Mouse (Mus musculus) heart, postnatal 14 days (tissue): ENCODE results near the gene Rgma. TPM values are rescaled to one million over a fixed set of nuclear protein-coding genes. Genes with fewer than 3 reads are reported as not detected.

Experiments
- DNase-seq, 2 experiments: peaks; one replicate each; pipeline ENCODE4 v3.0.0; 2021 to 2022
- intact Hi-C: fragments of 180-260 bp; cut with DNase I; formaldehyde crosslinking; loops from one replicate; pipeline ENCODE4 v1.15.1; 2025
- total RNA-seq, 2 experiments: library from RNA; stranded (reverse); gene quantifications; 2 replicates each; pipeline ENCODE4 v1.2.3; 2021

Rgma gene
- total RNA-seq, 2 experiments from 2014 or later, result 63.3 to 76.9 TPM

GRCm38 (mm10) chr7:73425451-73425850 is 50.1 kb downstream of the Rgma start:
- intact Hi-C loops, result no loop called here
- DNase-seq, result no peak

GRCm38 (mm10) chr7:73426235-73426634 is 50.9 kb downstream of the Rgma start:
- DNase-seq, result no peak
- intact Hi-C loops, result no loop called here

GRCm38 (mm10) chr7:73426752-73427386 is 51.6 kb downstream of the Rgma start:
- intact Hi-C loops, result no loop called here
- DNase-seq, result no peak

GRCm38 (mm10) chr7:73427794-73428193 is 52.5 kb downstream of the Rgma start:
- intact Hi-C loops, result no loop called here
- DNase-seq, result no peak

- intact Hi-C loops, result no loop called here
- DNase-seq, result no peak
These were observed 53.2 kb downstream of the Rgma start for GRCm38 (mm10) chr7:73428525-73428924.

GRCm38 (mm10) chr7:73433637-73434335 is 58.5 kb downstream of the Rgma start:
- intact Hi-C loops, result no loop called here
- no peak for DNase-seq

GRCm38 (mm10) chr7:73434336-73434677 is 59.0 kb downstream of the Rgma start:
- no peak for DNase-seq
- intact Hi-C loops, result no loop called here

- DNase-seq, result no peak
- intact Hi-C loops, result loop anchor here (5.0 kb wide), 1 partner anchor 192 kb away; no protein-coding TSS in a partner anchor
These were observed 60.4 kb downstream of the Rgma start for GRCm38 (mm10) chr7:73435685-73436084.

GRCm38 (mm10) chr7:73441802-73442201 is 66.5 kb downstream of the Rgma start:
- no peak for DNase-seq
- intact Hi-C loops, result no loop called here

GRCm38 (mm10) chr7:73442246-73442645 is 66.9 kb downstream of the Rgma start:
- DNase-seq, result no peak
- intact Hi-C loops, result no loop called here

- intact Hi-C loops, result no loop called here
- no peak for DNase-seq
These were observed 76.3 kb downstream of the Rgma start for GRCm38 (mm10) chr7:73451594-73451993.

GRCm38 (mm10) chr7:73452187-73452808 is 77.0 kb downstream of the Rgma start:
- no peak for DNase-seq
- intact Hi-C loops, result no loop called here

- intact Hi-C loops, result no loop called here
- no peak for DNase-seq
These were observed 78.8 kb downstream of the Rgma start for GRCm38 (mm10) chr7:73454113-73454512.

- intact Hi-C loops, result no loop called here
- no peak for DNase-seq
These were observed 88.2 kb downstream of the Rgma start for GRCm38 (mm10) chr7:73463546-73463945.

- intact Hi-C loops, result no loop called here
- no peak for DNase-seq
These were observed 92.4 kb downstream of the Rgma start for GRCm38 (mm10) chr7:73467741-73468140.

Other genes starting within 250 kb of the Rgma start
- 10 to 100 TPM; 46.4 to 56.0 TPM for gene Chd2, start 166.3 kb downstream of the Rgma start, total RNA-seq